Mouse (Mus musculus): ENCODE results near the gene Cox6a1. TPM values are rescaled to one million over a fixed set of nuclear protein-coding genes. Genes with fewer than 3 reads are reported as not detected.

The Cox6a1 gene
- polyA plus RNA-seq, 1 experiment = not detected

GRCm38 (mm10) chr5:115374204-115374820, 25.5 kb upstream of the Cox6a1 start:
- peaks cover 3% of the 10 kb centered on the region for H3K4me1 ChIP-seq (ENCODE audit: control insufficient read depth, insufficient read depth, low read length)
- no peak overlapping the region for H3K4me3 ChIP-seq (ENCODE audit: insufficient read depth, low read depth, low read length)
- no peak for TF ChIP-seq CTCF (IDR thresholded peaks at IDR 0.05; ENCODE audit: insufficient read depth, low read depth, low read length)
- no peak for TF ChIP-seq POLR2A (IDR thresholded peaks at IDR 0.05; ENCODE audit: insufficient read depth, low read depth, low read length)
- H3K27ac ChIP-seq (ENCODE audit: insufficient read depth, low read depth, low read length) = no peak overlapping the region
- WGBS = 16% methylated on average over 11 of the region's 11 CpGs

GRCm38 (mm10) chr5:115373441-115374203, 24.8 kb upstream of the Cox6a1 start:
- Histone ChIP-seq H3K4me1 (ENCODE audit: control insufficient read depth, insufficient read depth, low read length) (peaks cover 3% of the 10 kb centered on the region), H3K4me3 (ENCODE audit: insufficient read depth, low read depth, low read length) (no peak overlapping the region), H3K27ac (ENCODE audit: insufficient read depth, low read depth, low read length) (no peak overlapping the region)
- 16% methylated on average over 26 of the region's 26 CpGs for WGBS
- TF ChIP-seq POLR2A (IDR thresholded peaks at IDR 0.05; ENCODE audit: insufficient read depth, low read depth, low read length) (no peak), CTCF (IDR thresholded peaks at IDR 0.05; ENCODE audit: insufficient read depth, low read depth, low read length) (no peak)

GRCm38 (mm10) chr5:115371736-115372135, 23.0 kb upstream of the Cox6a1 start:
- 80% methylated on average over 9 of the region's 9 CpGs for WGBS
- H3K4me1 ChIP-seq (ENCODE audit: control insufficient read depth, insufficient read depth, low read length) = peaks cover 3% of the 10 kb centered on the region
- TF ChIP-seq POLR2A (IDR thresholded peaks at IDR 0.05; ENCODE audit: insufficient read depth, low read depth, low read length) = no peak
- TF ChIP-seq CTCF (IDR thresholded peaks at IDR 0.05; ENCODE audit: insufficient read depth, low read depth, low read length) = no peak
- H3K4me3 ChIP-seq (ENCODE audit: insufficient read depth, low read depth, low read length) = no peak overlapping the region
- H3K27ac ChIP-seq (ENCODE audit: insufficient read depth, low read depth, low read length) = no peak overlapping the region

DNA sequence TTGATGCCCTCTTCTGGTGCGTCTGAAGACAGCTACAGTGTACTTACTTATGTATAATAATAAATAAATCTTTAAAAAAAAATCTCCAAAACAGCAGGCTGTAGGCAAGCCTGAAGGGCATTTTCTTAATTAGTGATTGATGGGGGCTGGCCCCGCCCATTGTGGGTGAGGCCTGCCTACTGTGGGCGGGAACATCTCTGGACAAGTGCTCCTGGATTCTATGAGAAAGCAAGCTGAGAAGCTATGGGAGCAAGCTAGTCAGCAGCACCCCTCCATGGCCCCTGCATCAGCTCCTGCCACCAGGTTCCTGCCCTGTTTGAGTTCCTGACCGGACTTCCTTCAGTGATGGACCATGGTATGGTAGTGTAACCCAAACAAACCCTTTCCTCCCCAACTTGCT, 16.0 kb upstream of the Cox6a1 start:
- Histone ChIP-seq H3K4me3 (ENCODE audit: insufficient read depth, low read depth, low read length) (no peak overlapping the region), H3K4me1 (ENCODE audit: control insufficient read depth, insufficient read depth, low read length) (peaks cover 10% of the 10 kb centered on the region; the same call in 1 of the 2 replicates), H3K27ac (ENCODE audit: insufficient read depth, low read depth, low read length) (no peak overlapping the region)
- TF ChIP-seq CTCF (IDR thresholded peaks at IDR 0.05; ENCODE audit: insufficient read depth, low read depth, low read length) (no peak), POLR2A (IDR thresholded peaks at IDR 0.05; ENCODE audit: insufficient read depth, low read depth, low read length) (no peak)
- WGBS = 88% methylated on average over 4 of the region's 4 CpGs

GRCm38 (mm10) chr5:115362819-115363714, 14.3 kb upstream of the Cox6a1 start:
- Histone ChIP-seq H3K4me3 (ENCODE audit: insufficient read depth, low read depth, low read length) (no peak overlapping the region), H3K27ac (ENCODE audit: insufficient read depth, low read depth, low read length) (no peak overlapping the region), H3K4me1 (ENCODE audit: control insufficient read depth, insufficient read depth, low read length) (peaks cover 13% of the 10 kb centered on the region)
- 38% methylated on average over 19 of the region's 19 CpGs for WGBS
- TF ChIP-seq CTCF (IDR thresholded peaks at IDR 0.05; ENCODE audit: insufficient read depth, low read depth, low read length) = no peak
- no peak for TF ChIP-seq POLR2A (IDR thresholded peaks at IDR 0.05; ENCODE audit: insufficient read depth, low read depth, low read length)

DNA sequence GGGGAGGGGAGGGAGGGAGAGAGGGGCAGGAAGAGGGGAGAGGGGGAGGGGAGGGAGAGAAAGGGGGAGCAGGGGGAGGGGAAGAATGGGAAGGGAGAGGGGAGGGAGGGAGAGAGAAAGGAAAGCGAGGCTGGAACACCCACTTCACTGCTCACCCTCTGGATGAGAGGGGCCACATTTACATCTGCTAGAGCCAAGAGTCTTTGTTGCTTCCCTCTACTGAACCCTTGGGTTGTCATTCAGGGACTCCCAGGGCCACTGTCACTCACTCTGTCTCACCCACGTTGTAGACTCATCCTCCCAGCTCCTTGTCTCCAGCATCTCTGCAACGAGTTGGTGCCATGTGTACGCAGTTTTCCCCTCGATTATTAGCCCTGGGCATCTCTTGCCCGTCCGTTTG, 13.4 kb upstream of the Cox6a1 start:
- WGBS = 48% methylated on average over 7 of the region's 7 CpGs
- H3K27ac ChIP-seq (ENCODE audit: insufficient read depth, low read depth, low read length) = no peak overlapping the region

DNA sequence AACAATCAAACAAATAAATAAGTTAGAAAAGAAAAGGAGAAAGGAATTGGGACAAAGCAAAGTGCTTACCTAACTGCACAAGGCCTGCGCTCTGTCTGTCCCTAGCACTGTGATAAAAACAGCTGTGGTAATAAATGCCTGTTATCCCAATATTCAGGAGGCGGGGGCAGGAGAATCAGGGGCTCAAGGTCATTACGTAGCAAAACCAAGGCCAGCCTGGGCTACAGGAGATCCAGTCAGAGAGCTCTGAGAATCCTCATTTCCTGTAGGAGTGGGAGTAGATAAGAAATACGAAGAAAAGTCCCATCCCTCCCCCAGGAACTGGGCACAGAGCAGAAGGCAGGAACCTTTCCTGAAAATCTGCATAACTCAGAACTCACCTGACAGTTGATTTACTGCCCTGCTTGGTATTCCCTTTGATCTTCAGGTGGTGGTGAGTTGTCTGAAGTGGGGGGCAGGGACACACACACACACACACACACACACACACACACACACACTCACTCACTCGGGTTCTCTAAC, 11.1 kb upstream of the Cox6a1 start:
- WGBS = 77% methylated on average over 5 of the region's 5 CpGs
- H3K4me3 ChIP-seq (ENCODE audit: insufficient read depth, low read depth, low read length) = no peak overlapping the region
- H3K27ac ChIP-seq (ENCODE audit: insufficient read depth, low read depth, low read length) = no peak overlapping the region
- TF ChIP-seq POLR2A (IDR thresholded peaks at IDR 0.05; ENCODE audit: insufficient read depth, low read depth, low read length) = no peak
- no peak for TF ChIP-seq CTCF (IDR thresholded peaks at IDR 0.05; ENCODE audit: insufficient read depth, low read depth, low read length)
- peaks cover 13% of the 10 kb centered on the region for H3K4me1 ChIP-seq (ENCODE audit: control insufficient read depth, insufficient read depth, low read length)

More for the DNA sequence above, 13.4 kb upstream of the Cox6a1 start:
- Histone ChIP-seq H3K4me3 (ENCODE audit: insufficient read depth, low read depth, low read length) (no peak overlapping the region), H3K4me1 (ENCODE audit: control insufficient read depth, insufficient read depth, low read length) (peaks cover 13% of the 10 kb centered on the region)
- no peak for TF ChIP-seq POLR2A (IDR thresholded peaks at IDR 0.05; ENCODE audit: insufficient read depth, low read depth, low read length)
- no peak for TF ChIP-seq CTCF (IDR thresholded peaks at IDR 0.05; ENCODE audit: insufficient read depth, low read depth, low read length)

DNA sequence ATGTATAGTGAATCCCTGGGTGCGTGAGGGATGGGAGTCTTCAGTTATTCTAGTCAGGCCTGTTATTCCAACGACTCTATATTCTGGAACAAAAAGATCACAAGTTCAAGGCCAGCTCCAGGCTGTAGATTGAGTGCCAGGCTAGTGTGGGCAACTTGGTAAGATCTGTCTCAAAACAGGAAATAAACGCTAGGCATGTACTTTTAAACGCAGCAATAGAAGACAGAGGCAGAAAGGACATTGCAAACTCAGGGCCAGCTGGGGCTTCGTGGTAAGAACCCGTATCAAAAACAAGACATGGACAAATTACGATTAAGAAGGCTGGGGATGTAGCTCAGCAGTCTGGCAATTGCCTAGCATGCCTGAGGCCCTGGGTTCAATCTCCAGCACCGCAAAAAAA, 10.7 kb upstream of the Cox6a1 start:
- 84% methylated on average over 8 of the region's 8 CpGs for WGBS
- H3K27ac ChIP-seq (ENCODE audit: insufficient read depth, low read depth, low read length) = no peak overlapping the region
- no peak for TF ChIP-seq CTCF (IDR thresholded peaks at IDR 0.05; ENCODE audit: insufficient read depth, low read depth, low read length)
- no peak for TF ChIP-seq POLR2A (IDR thresholded peaks at IDR 0.05; ENCODE audit: insufficient read depth, low read depth, low read length)
- H3K4me1 ChIP-seq (ENCODE audit: control insufficient read depth, insufficient read depth, low read length) = peaks cover 13% of the 10 kb centered on the region
- no peak overlapping the region for H3K4me3 ChIP-seq (ENCODE audit: insufficient read depth, low read depth, low read length)
